In genomic region chr13:102334131-102334534, GRCm38 (mm10) we compare ENCODE assay signal across 9 mouse cellular contexts.
DNase-seq lines count a peak whose midpoint lies in the region; ATAC-seq and TF ChIP-seq lines count a peak whose summit lies in the region.
"Had no signal": no experiment of that assay in that cellular context is flagged by ENCODE, and none has a peak within 500 bp of the region (broad histone marks: within the 10 kb centered on the region; RNA-seq: fewer than 3 reads in every experiment).

No protein-coding gene starts in this region.

- DNase-seq in lung, postnatal 10 days = no peak
- DNase-seq in cerebellum, adult 18-20 months = peak; percentile 32 to 57
- peak; percentile 63 for DNase-seq in gastrocnemius, adult 2 months
- peak; percentile 41 for DNase-seq in kidney, postnatal 14 days
- DNase-seq in neural tube, embryonic 11.5 days (ENCODE audit: low spot score) = peak; percentile 77
- no peak for DNase-seq in c-Kit-positive CD71-positive TER-119-positive erythroid progenitor cells, embryonic 14.5 days (ENCODE audit: low spot score)

- H3K4me2 ChIP-seq in lung, embryonic 15.5 days = peak overlapping the region; percentile 38
- H3K4me2 ChIP-seq in neural tube, embryonic 11.5 days (ENCODE audit: low read depth) = no peak overlapping the region

- 36% methylated on average over 13 of the region's 13 CpGs for WGBS in lung, embryonic 15.5 days
- 39% methylated on average over 13 of the region's 13 CpGs for WGBS in neural tube, embryonic 11.5 days

- no peak overlapping the region for H3K4me3 ChIP-seq in lung, embryonic 15.5 days
- peak overlapping the region; percentile 29 for H3K4me3 ChIP-seq in gastrocnemius, adult 2 months
- no peak overlapping the region for H3K4me3 ChIP-seq in neural tube, embryonic 11.5 days (ENCODE audit: low read depth, low read length)

- no peak overlapping the region for H3K27ac ChIP-seq in lung, embryonic 15.5 days
- H3K27ac ChIP-seq in gastrocnemius, adult 2 months = peak overlapping the region; percentile 50
- H3K27ac ChIP-seq in neural tube, embryonic 11.5 days (ENCODE audit: low read depth, low read length) = no peak overlapping the region

- intact Hi-C loops in gastrocnemius, adult 2 months (cut with DNase I) = loop anchor here (10.0 kb wide), 1 partner anchor 311 kb away; no protein-coding TSS in a partner anchor

- ATAC-seq in lung, embryonic 15.5 days (ENCODE audit: borderline replicate concordance, extremely low read depth, low FRiP score, low TSS enrichment) = no peak
- peak; percentile 69 for ATAC-seq in neural tube, embryonic 11.5 days (ENCODE audit: insufficient read depth, low FRiP score, low TSS enrichment)
- ATAC-seq in monocyte, adult 5-6 weeks (replicated peaks; ENCODE audit: insufficient number of reproducible peaks, low FRiP score, low TSS enrichment, poor library complexity, severe bottlenecking) = no peak
- ATAC-seq: Patski had no signal

- no peak for TF ChIP-seq CTCF in gastrocnemius, adult 2 months (IDR thresholded peaks at IDR 0.05)

- H3K4me1 ChIP-seq in lung, embryonic 15.5 days = peaks cover 11% of the 10 kb centered on the region
- H3K4me1 ChIP-seq in neural tube, embryonic 11.5 days (ENCODE audit: control insufficient read depth, insufficient read depth, low read length) = no peaks in the 10 kb centered on the region

- no peaks in the 10 kb centered on the region for H3K9me3 ChIP-seq in lung, embryonic 15.5 days
- no peaks in the 10 kb centered on the region for H3K9me3 ChIP-seq in neural tube, embryonic 11.5 days (ENCODE audit: control insufficient read depth, low read length)

- H3K36me3 ChIP-seq in lung, embryonic 15.5 days = no peaks in the 10 kb centered on the region
- no peaks in the 10 kb centered on the region for H3K36me3 ChIP-seq in neural tube, embryonic 11.5 days (ENCODE audit: control insufficient read depth, insufficient read depth, low read length)

- H3K27me3 ChIP-seq in lung, embryonic 15.5 days = no peaks in the 10 kb centered on the region
- no peaks in the 10 kb centered on the region for H3K27me3 ChIP-seq in neural tube, embryonic 11.5 days (ENCODE audit: control insufficient read depth, insufficient read depth, low read length)
- H3K27me3 ChIP-seq: Patski had no signal

- H3K9ac ChIP-seq in lung, embryonic 15.5 days = no peak overlapping the region
- H3K9ac ChIP-seq in neural tube, embryonic 11.5 days (ENCODE audit: low read length) = no peak overlapping the region

Comparison
In these comparisons a context has a peak if more than half of its experiments do, and no peak if none do; other contexts are left out.
1. DNase-seq: peak in cerebellum, adult 18-20 months (2 of 2), gastrocnemius, adult 2 months (single experiment), kidney, postnatal 14 days (single experiment) and neural tube, embryonic 11.5 days (single experiment); none in lung, postnatal 10 days (single experiment) and c-Kit-positive CD71-positive TER-119-positive erythroid progenitor cells, embryonic 14.5 days (single experiment).